45 mouse cellular contexts compared by ENCODE assay signal in the genomic region with DNA sequence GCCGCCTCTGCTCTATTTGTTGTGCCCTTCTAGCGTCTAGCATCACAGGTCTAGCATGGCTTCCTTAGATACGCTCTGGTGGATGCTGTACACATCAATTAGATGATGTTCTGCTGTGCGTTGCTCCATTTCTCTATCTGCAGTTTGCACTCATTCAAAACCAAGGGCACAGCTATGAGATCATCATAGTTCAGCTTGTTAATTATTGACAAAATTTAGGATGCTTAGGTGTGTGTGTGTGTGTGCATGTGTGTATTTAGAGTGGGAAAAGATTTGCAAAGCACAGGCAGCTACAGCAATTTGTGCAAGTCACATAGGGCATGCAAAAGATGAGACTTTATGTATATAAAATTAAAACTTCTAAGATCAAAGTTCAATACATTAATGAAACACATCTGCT. TPM values are rescaled to one million over a fixed set of nuclear protein-coding genes. Genes with fewer than 3 reads are reported as not detected.
"Had no signal": no experiment of that assay in that cellular context is flagged by ENCODE, and none has a peak within 500 bp of the region (broad histone marks: within the 10 kb centered on the region; RNA-seq: fewer than 3 reads in every experiment).

No protein-coding gene starts in this region.

- H3K4me3 ChIP-seq: left cerebral cortex, adult 2 months; limb, embryonic 10.5 days; limb, embryonic 12.5 days; limb, embryonic 13.5 days; limb, embryonic 15.5 days; liver, embryonic 13.5 days; liver, embryonic 15.5 days; lung, embryonic 15.5 days; megakaryocyte, embryonic 14.5 days; midbrain, embryonic 10.5 days; midbrain, embryonic 12.5 days; midbrain, embryonic 13.5 days; midbrain, embryonic 15.5 days; myocyte; neural tube, embryonic 12.5 days had no signal

- H3K4me2 ChIP-seq: limb, embryonic 12.5 days; limb, embryonic 13.5 days; limb, embryonic 15.5 days; liver, embryonic 13.5 days; liver, embryonic 15.5 days; lung, embryonic 14.5 days; lung, embryonic 15.5 days; midbrain, embryonic 11.5 days; midbrain, embryonic 12.5 days; midbrain, embryonic 13.5 days; midbrain, embryonic 15.5 days; neural tube, embryonic 12.5 days had no signal

- H3K27ac ChIP-seq: left cerebral cortex, adult 2 months; limb, embryonic 10.5 days; limb, embryonic 12.5 days; limb, embryonic 13.5 days; limb, embryonic 15.5 days; liver, embryonic 13.5 days; liver, embryonic 14.5 days; liver, embryonic 15.5 days; lung, embryonic 15.5 days; macrophage; midbrain, embryonic 10.5 days; midbrain, embryonic 12.5 days; midbrain, embryonic 13.5 days; midbrain, embryonic 15.5 days; neural tube, embryonic 12.5 days had no signal

- H3K9ac ChIP-seq: limb, embryonic 12.5 days; limb, embryonic 13.5 days; limb, embryonic 15.5 days; liver, embryonic 13.5 days; liver, embryonic 14.5 days; liver, embryonic 15.5 days; lung, embryonic 14.5 days; lung, embryonic 15.5 days; midbrain, embryonic 12.5 days; midbrain, embryonic 13.5 days; midbrain, embryonic 15.5 days; neural tube, embryonic 12.5 days had no signal

- H3K4me1 ChIP-seq: limb, embryonic 10.5 days; limb, embryonic 12.5 days; midbrain, embryonic 10.5 days; midbrain, embryonic 12.5 days; midbrain, embryonic 13.5 days; midbrain, embryonic 15.5 days; neural tube, embryonic 12.5 days had no signal

- H3K36me3 ChIP-seq: limb, embryonic 10.5 days; limb, embryonic 12.5 days; limb, embryonic 13.5 days; limb, embryonic 15.5 days; liver, embryonic 13.5 days; liver, embryonic 15.5 days; lung, embryonic 15.5 days; midbrain, embryonic 10.5 days; midbrain, embryonic 12.5 days; midbrain, embryonic 13.5 days; midbrain, embryonic 15.5 days; neural tube, embryonic 12.5 days had no signal

- DNase-seq: layer of hippocampus, postnatal 36 days; left cerebral cortex, postnatal 4 days; liver, embryonic 13.5 days; lung, adult 18-20 months; lung, adult 2 months; lung, embryonic 14.5 days; lung, postnatal 10 days; lung, postnatal 14 days; lung, postnatal 36 days; lung, postnatal 4 days; midbrain, embryonic 14.5 days had no signal

- ATAC-seq: lung, postnatal 0 days; midbrain, embryonic 13.5 days; midbrain, embryonic 15.5 days; midbrain, embryonic 16.5 days had no signal

- H3K27me3 ChIP-seq: limb, embryonic 12.5 days; limb, embryonic 13.5 days; limb, embryonic 15.5 days; lung, embryonic 15.5 days; midbrain, embryonic 12.5 days; midbrain, embryonic 13.5 days; midbrain, embryonic 15.5 days; neural tube, embryonic 12.5 days had no signal

- H3K9me3 ChIP-seq: limb, embryonic 10.5 days; limb, embryonic 12.5 days; limb, embryonic 13.5 days; limb, embryonic 15.5 days; liver, embryonic 13.5 days; liver, embryonic 15.5 days; lung, embryonic 15.5 days; midbrain, embryonic 10.5 days; midbrain, embryonic 12.5 days; midbrain, embryonic 13.5 days; midbrain, embryonic 15.5 days; neural tube, embryonic 12.5 days had no signal

RNA-seq across cellular contexts. Expression of gene Olfr223, which starts 56.0 kb away (rescaled TPM):
- total RNA-seq: layer of hippocampus, postnatal 36 days; left cerebral cortex, adult 18-20 months; left cerebral cortex, adult 2 months; left cerebral cortex, adult 8-10 months; left cerebral cortex, postnatal 10 days; left cerebral cortex, postnatal 14 days; left cerebral cortex, postnatal 25 days; left cerebral cortex, postnatal 36 days; left cerebral cortex, postnatal 4 days; megakaryocyte progenitor cell, adult 5-6 weeks; megakaryocyte, adult 5-6 weeks; megakaryocyte-erythroid progenitor cell, adult 5-6 weeks; midbrain, postnatal 0 days; monocyte, adult 5-6 weeks had no signal
- polyA plus RNA-seq: limb, embryonic 10.5 days; limb, embryonic 11.5 days; limb, embryonic 12.5 days; limb, embryonic 13.5 days; limb, embryonic 14.5 days; limb, embryonic 15.5 days; liver, embryonic 13.5 days; liver, embryonic 14.5 days; liver, embryonic 15.5 days; lung, adult 2 months; lung, embryonic 14.5 days; lung, embryonic 15.5 days; lung, embryonic 16.5 days; lung, postnatal 0 days; macrophage; midbrain, embryonic 10.5 days; midbrain, embryonic 11.5 days; midbrain, embryonic 12.5 days; midbrain, embryonic 13.5 days; midbrain, embryonic 14.5 days; midbrain, embryonic 15.5 days; midbrain, embryonic 16.5 days; midbrain, postnatal 0 days; myocyte; neural tube, embryonic 11.5 days; neural tube, embryonic 12.5 days had no signal
